Mouse (Mus musculus): ENCODE data around the gene Grhpr. TPM values are rescaled to one million over a fixed set of nuclear protein-coding genes. Genes with fewer than 3 reads are reported as not detected.
"Not testable (repeated sequence)": the region's sequence is repeated elsewhere in the genome, so short reads cannot be mapped to it uniquely, and the experiment has no call there.

The Grhpr gene
- total RNA-seq (2015): 6.5 and 7.0 TPM in 2 replicates
- 2.7 and 2.8 TPM in 2 replicates for total RNA-seq (2017)

DNA sequence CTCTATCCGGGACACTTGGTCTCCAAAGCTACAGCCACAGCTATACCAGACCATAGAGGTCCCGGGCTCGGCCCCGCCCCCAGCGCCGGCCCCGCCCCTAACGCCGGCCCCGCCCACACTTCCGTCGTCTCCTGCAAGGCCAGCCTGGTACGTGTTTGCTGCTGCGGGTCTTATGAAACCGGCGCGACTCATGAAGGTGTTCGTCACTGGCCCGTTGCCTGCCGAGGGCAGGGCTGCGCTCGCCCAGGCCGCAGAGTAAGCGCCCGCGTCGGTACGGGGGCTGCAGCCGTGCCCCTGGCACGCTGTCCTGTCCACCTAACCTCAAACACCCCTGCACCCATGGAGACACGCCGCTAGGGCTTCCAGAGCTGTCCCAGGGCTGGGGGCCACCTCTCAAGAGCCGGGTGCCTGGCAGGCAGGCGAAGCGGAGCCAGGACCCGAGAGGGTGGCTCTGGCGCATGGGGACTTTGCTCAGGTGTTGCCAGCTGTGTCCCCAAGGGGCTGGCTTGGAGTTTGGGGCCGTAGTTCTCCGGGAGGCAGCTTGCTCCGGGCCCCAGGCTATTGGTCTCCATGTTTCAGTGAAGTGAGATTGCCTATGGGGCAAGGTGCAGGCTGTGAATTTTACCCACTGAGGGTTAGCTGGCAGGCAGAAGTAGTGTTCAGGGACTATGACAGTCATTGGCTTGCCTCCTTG is at the start of gene Grhpr:
TSS of gene Grhpr (plus strand) at position 116 of the 694 bp plus-strand sequence.
- ATAC-seq (ENCODE audit: poor library complexity, severe bottlenecking): peak; percentile 91

- no peak for ATAC-seq (ENCODE audit: poor library complexity, severe bottlenecking)
Measured at GRCm38 (mm10) chr4:44931732-44932131, 49.5 kb upstream of the Grhpr start.

DNA sequence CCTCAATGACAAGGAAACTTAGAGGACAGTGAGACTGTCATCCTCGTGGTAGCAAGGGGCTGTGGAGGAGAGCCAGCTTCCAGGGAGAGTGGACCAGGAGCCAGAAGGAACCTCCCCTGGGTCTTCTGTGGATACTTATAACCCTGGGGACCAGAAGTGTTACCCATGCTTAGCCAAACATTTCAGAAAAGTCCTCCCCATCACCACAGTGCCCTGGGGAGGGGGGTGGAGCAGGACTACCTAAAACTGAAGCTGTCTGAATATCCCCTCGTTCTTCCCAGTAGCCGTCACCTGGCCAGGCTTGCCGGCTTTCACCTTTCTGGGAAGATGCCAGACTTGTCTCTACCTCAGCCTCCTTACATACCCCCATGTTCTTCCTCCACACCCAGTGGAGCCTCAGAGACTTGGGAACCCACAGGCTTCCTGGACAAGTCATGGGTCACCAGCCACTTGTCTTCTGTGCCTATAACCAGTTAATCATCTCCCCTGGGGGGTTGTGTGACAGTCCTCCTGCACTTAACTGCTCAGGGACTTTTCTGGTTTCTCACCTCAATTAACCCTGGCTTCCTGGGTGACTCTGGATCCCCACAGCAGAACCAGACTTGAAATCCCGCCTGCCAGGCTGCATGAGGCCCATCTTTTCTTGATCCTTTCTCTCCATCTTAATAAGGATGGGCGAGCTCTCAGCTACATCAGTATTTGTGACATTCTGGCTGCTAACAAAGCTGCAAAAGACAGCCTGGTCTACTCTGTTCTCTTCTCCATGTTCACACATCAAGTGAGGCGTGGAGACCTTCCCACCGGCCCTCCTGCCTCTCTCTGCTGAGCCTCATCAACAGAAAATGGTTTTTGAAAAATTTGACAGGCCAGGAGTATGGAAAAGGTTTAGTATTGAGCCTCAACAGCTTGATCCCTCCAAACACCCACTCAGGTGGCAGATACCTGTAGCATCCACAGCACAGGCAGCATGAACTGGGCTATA is 42.5 kb upstream of the Grhpr start:
- ATAC-seq (ENCODE audit: poor library complexity, severe bottlenecking): no peak

GRCm38 (mm10) chr4:44939576-44940249 is 41.5 kb upstream of the Grhpr start:
- ATAC-seq (ENCODE audit: poor library complexity, severe bottlenecking): no peak

DNA sequence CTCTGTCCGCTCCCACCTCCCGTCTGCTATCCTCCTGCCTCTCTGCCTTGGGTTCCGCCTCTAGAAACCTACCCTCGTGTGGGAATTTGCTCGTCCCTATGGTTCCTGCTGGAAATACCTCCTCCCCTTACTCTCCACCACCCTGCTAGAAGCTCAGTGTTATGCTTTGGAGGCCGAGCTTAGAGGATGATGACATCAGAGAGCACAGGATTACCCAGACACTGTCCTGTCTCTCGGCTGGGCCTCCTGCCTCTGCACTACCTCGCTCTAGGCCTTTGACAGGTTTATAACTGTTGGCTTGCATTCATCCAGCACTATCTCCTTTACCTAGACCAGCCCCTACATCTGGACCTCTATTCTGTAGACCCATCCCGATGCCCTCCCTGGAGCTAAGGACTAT is 40.9 kb upstream of the Grhpr start:
- no peak for ATAC-seq (ENCODE audit: poor library complexity, severe bottlenecking)

DNA sequence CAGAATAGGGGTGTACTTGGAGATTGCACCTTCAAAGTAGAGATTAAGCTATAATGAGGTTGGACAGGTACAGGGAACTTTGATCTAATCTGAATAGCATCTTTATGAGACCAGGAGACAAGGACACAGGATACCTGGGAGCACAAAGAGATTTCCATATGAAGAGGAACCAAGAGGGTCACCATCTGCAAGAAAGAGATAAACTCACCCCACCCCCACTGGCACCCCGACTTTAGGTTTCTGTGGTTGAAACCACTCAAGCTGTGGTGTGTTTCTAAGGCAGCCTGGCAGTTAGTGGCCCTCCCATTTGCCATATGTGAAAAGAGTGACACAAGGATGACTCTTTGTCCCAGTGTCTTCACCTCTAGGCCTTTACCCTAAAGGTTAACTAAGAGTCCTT is 39.0 kb upstream of the Grhpr start:
- no peak for ATAC-seq (ENCODE audit: poor library complexity, severe bottlenecking)

GRCm38 (mm10) chr4:44943480-44943879 is 37.7 kb upstream of the Grhpr start:
- ATAC-seq (ENCODE audit: poor library complexity, severe bottlenecking): no peak

DNA sequence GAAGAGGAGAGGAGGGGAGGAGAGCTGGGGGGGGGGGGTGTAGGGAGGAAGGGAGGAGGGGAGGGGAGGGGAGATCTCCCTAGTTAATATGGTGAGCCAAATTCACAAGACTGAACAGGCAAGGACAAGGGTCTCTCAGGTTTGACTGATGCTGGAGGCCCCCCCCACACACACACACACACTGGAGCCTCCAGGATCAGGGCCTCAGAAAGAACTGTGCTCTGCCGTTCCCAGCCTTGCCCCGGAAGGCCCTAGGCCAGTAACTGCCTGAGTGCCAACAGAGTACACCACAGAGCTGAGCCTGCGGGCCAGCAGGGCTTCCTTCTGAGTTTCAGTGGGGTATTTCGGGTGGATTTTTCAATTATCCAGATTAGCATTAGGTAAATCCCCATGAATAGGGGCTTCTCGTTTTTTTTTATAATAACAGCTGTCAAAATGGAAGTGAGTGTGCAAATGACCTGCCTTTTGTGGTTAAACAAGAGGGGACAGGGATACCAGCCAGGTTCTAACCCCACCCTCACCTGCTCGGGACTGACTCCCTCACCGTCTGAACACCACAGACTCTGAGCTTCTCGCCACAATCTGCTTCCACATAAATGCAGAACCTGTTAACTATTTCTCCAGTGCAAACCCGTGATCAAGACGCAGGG is 36.6 kb upstream of the Grhpr start:
- no peak for ATAC-seq (ENCODE audit: poor library complexity, severe bottlenecking)

GRCm38 (mm10) chr4:44946126-44946525 is 35.1 kb upstream of the Grhpr start:
- not testable (repeated sequence) for ATAC-seq (ENCODE audit: poor library complexity, severe bottlenecking)

DNA sequence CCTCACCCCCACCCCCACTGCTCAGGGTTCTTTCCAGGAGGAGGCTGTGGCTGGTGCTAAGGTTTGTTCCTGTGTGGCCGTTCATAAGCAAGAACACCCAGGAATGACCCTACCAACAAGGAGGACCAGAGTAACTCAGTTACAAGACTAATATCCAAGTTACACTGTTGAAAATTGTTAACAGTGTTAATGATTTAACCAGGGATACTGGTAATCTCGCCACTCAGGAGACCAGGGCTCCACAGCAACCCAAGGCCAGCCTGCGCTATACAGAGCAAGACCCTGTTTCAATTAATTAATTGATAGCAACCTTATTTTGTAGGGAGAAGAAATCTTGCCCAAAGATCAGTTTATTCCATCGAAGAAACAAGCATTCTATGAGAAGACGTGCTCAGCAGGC is 33.7 kb upstream of the Grhpr start:
- ATAC-seq (ENCODE audit: poor library complexity, severe bottlenecking): no peak

DNA sequence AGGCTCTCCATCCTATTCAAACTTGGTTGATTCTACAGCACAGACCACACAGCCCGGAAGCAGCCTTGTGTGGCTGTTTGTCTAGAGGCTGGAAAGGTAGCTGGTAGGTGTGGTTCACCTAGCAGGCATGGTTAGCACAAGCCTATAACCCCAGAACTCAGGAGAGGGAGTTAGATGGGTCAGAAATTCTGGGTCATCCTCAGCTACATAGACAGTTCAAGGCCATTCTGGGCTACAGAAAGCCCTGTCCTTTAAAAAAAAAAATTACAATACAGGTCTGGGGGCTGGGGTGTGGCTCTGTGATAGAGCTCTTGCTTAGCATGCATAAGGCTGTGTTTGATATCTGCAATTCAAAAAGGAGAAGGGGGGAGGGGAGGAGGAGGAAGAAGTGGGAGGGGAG is 32.9 kb upstream of the Grhpr start:
- ATAC-seq (ENCODE audit: poor library complexity, severe bottlenecking): no peak

DNA sequence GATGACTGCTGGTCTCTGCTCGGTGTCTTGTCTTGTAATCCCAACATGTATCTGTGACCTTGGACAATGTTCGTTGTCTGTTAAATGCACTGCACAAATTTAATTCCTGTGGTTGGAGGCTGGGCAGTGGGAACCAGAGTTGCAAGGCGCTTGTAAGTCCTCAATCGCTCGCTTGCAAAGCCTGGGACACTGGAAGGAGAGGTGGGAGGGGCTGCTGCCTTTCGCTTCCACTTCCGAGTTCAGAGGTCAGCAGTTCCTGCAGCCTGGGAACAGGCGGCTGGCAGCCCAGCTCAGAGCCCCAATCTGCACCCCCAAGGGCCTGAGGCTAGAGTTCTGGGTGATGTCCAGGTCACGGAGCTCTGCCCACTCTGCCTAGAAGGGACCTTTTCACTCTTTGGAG is 28.2 kb upstream of the Grhpr start:
- ATAC-seq (ENCODE audit: poor library complexity, severe bottlenecking): no peak

DNA sequence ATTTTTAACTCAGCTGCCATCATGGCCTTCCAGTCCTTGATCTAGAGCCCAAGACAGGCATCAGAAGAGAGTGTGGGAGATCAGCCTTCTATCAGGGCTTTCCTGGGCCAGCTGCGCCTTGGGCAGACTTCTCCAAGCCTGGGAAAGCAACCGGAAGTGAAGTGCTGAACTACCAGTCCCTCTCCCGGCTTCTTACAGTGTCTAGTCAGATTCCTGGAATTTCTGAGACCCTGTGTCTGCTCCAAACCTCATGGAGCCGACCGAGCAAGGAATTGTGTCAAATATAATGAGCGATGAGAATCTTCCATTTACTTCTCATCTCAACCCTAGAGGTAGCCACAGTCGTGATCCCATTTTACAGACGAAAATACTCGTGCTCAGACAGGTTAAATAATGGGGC is 22.4 kb upstream of the Grhpr start:
- ATAC-seq (ENCODE audit: poor library complexity, severe bottlenecking): no peak

DNA sequence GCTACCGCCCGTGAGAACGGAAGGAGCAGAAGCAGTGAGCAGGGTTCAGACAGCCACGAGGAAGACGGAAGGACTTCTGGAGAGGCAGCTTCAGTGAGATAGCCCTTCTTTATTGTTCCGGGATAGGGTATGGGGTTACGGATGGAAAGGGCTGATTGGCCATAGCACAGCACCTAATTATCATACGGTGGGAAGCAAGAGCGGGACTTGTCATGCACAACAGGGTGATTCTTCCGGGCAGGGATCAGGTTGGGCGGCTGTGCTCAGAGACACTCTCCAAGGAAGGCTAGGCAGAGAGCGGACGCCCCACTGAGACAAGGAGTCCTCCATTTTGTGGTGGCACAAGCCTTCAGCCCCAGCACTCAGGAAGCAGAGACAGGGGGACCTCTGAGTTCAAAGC is 22.0 kb upstream of the Grhpr start:
- no peak for ATAC-seq (ENCODE audit: poor library complexity, severe bottlenecking)

- ATAC-seq (ENCODE audit: poor library complexity, severe bottlenecking): no peak
Measured at GRCm38 (mm10) chr4:44963156-44963555, 18.0 kb upstream of the Grhpr start.

- no peak for ATAC-seq (ENCODE audit: poor library complexity, severe bottlenecking)
Measured at GRCm38 (mm10) chr4:44965175-44965574, 16.0 kb upstream of the Grhpr start.

- ATAC-seq (ENCODE audit: poor library complexity, severe bottlenecking): no peak
Measured at GRCm38 (mm10) chr4:44965736-44966135, 15.5 kb upstream of the Grhpr start.

DNA sequence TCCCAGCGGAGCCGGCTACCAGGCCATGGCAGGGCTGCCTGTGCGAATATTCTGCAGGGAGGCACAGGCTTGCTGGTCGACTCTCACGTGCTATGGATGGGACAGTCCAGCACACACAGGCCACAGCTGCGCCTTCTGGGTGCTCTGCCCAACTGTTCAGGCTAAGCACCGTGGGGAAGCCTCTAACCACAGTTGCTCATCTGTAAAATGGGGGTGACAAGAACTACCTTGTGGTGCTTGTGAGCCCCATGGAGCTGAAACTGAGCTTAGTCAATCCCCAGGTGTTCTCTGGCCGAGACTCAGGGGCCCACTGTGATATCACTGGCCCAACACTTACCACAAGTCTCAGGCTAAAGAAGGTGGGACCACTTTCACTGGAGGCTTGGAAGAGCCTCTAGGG is 13.8 kb upstream of the Grhpr start:
- no peak for ATAC-seq (ENCODE audit: poor library complexity, severe bottlenecking)

GRCm38 (mm10) chr4:44970056-44970455 is 11.1 kb upstream of the Grhpr start:
- ATAC-seq (ENCODE audit: poor library complexity, severe bottlenecking): no peak

DNA sequence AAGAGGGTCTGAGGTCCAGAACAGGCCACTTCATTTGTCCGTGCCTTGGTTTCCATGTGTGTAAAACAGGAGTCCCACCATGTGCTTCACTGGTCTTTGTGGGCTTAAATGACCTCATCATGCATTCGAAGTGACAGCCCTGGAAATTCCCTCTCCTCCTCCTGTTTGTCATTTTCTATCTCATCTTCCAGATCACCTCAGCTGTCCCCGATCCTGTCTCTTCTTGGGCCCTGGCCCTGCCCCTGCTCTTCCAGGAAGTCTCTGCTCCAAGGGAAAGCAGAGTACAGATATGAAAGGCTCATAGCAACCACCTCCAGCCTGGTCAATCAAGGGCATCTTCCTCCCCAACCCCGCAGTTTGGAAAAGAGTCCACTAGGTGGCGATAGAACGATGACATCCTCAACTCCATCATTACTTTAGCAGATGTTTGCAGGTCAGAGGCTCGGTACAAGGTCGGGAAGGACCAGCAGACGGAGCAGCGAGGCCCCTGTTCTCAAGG is 10.5 kb upstream of the Grhpr start:
- ATAC-seq (ENCODE audit: poor library complexity, severe bottlenecking): peak; percentile 58; the same call in 1 of the 2 replicates

DNA sequence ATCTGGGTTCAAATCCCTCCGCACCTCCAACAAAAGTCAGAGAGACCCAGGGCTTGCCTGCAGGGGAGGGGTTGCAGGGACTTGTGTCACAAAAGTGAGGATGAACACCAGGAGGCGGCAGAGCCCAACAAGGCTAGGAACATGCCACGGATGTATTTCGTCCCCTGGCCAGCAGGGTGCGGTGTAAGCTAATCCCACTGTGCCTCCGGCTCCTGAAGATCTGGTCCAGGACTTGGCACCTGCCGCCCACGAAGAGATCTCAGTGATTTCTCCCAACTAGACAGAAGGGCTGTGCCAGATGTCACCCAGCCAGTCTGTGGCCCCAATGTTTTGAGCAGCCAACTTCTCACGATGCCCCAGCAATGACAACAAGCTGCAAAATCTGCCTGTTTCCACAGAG is 7.7 kb upstream of the Grhpr start:
- peak; percentile 95 for ATAC-seq (ENCODE audit: poor library complexity, severe bottlenecking)
